Mouse (Mus musculus): ENCODE data around the gene Neo1. TPM values are rescaled to one million over a fixed set of nuclear protein-coding genes. Genes with fewer than 3 reads are reported as not detected.

Gene Neo1
- total and polyA plus RNA-seq, 3 experiments: 0.30 to 1.7 TPM; not detected in 1

- no peak for DNase-seq (ENCODE audit: low spot score)
- TF ChIP-seq GATA2 (IDR thresholded peaks at IDR 0.05; ENCODE audit: borderline replicate concordance, low read depth, low read length) (no peak), CTCF (IDR thresholded peaks at IDR 0.05; ENCODE audit: low read depth, low read length) (no peak), POLR2AphosphoS5 (IDR thresholded peaks at IDR 0.05; ENCODE audit: insufficient replicate concordance, low read depth, low read length) (no peak), GATA1 (IDR thresholded peaks at IDR 0.05; ENCODE audit: borderline replicate concordance, low read length) (no peak), TAL1 (conservative IDR thresholded peaks at IDR 0.05; ENCODE audit: low read depth, low read length) (no peak)
- no peaks in the 10 kb centered on the region for H3K4me1 ChIP-seq (ENCODE audit: insufficient read depth, low read depth, low read length)
- H3K27me3 ChIP-seq (ENCODE audit: insufficient read depth, low read length): peaks cover 6% of the 10 kb centered on the region
- H3K9me3 ChIP-seq (replicated peaks): no peaks in the 10 kb centered on the region
- H3K4me3 ChIP-seq (ENCODE audit: low read depth, low read length): no peak overlapping the region
- H3K36me3 ChIP-seq (replicated peaks): no peaks in the 10 kb centered on the region
- ATAC-seq (ENCODE audit: extremely low read depth, insufficient number of reproducible peaks, low FRiP score, poor library complexity, severe bottlenecking): no peak
Observed at GRCm38 (mm10) chr9:58891840-58892640, 144.2 kb downstream of the Neo1 start.

- H3K9me3 ChIP-seq (replicated peaks): no peaks in the 10 kb centered on the region
- H3K4me3 ChIP-seq (ENCODE audit: low read depth, low read length): no peak overlapping the region
- TF ChIP-seq GATA2 (IDR thresholded peaks at IDR 0.05; ENCODE audit: borderline replicate concordance, low read depth, low read length) (no peak), POLR2AphosphoS5 (IDR thresholded peaks at IDR 0.05; ENCODE audit: insufficient replicate concordance, low read depth, low read length) (no peak), CTCF (IDR thresholded peaks at IDR 0.05; ENCODE audit: low read depth, low read length) (no peak), TAL1 (conservative IDR thresholded peaks at IDR 0.05; ENCODE audit: low read depth, low read length) (no peak), GATA1 (IDR thresholded peaks at IDR 0.05; ENCODE audit: borderline replicate concordance, low read length) (no peak)
- ATAC-seq (ENCODE audit: extremely low read depth, insufficient number of reproducible peaks, low FRiP score, poor library complexity, severe bottlenecking) (no peak), DNase-seq (ENCODE audit: low spot score) (no peak)
- peaks cover 6% of the 10 kb centered on the region for H3K27me3 ChIP-seq (ENCODE audit: insufficient read depth, low read length)
- no peaks in the 10 kb centered on the region for H3K4me1 ChIP-seq (ENCODE audit: insufficient read depth, low read depth, low read length)
- H3K36me3 ChIP-seq (replicated peaks): no peaks in the 10 kb centered on the region
Observed at GRCm38 (mm10) chr9:58890893-58891292, 145.3 kb downstream of the Neo1 start.

DNA sequence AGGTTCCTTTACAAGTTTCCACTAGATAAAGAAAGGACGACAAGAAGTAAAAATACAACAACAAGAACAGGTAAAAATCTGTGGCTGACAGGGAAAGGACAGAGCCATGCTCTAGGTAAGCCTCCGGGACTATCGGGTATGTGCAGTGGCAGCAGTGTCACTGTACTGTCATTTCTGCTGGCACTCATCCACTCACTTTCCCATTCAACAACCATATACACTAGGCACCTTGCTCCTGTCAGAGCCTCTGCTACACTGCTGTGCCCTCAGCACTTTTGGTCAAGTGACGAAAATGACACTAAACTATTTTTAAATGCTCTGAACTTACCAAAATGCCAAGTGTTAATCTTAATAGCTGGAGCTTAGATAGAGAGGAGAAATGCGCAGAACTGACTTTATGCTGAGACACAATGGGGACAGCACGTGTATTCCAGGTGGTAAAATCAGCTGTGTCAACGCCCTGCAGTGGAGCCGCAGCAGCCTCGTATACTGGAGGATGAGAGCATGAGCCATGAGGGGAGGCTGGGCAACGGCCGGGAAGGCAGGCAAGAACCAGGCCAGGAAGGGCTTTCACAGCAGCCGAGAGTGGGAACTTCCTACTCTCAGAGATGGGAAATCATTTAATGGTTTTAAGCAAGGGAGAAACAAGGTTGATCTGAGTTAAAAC lies 146.3 kb downstream of the Neo1 start:
- no peak for DNase-seq (ENCODE audit: low spot score)
- no peak for TF ChIP-seq TAL1 (conservative IDR thresholded peaks at IDR 0.05; ENCODE audit: low read depth, low read length)
- no peak for TF ChIP-seq CTCF (IDR thresholded peaks at IDR 0.05; ENCODE audit: low read depth, low read length)
- no peak for TF ChIP-seq GATA1 (IDR thresholded peaks at IDR 0.05; ENCODE audit: borderline replicate concordance, low read length)
- TF ChIP-seq GATA2 (IDR thresholded peaks at IDR 0.05; ENCODE audit: borderline replicate concordance, low read depth, low read length): no peak
- TF ChIP-seq POLR2AphosphoS5 (IDR thresholded peaks at IDR 0.05; ENCODE audit: insufficient replicate concordance, low read depth, low read length): no peak
- no peaks in the 10 kb centered on the region for H3K36me3 ChIP-seq (replicated peaks)
- no peaks in the 10 kb centered on the region for H3K4me1 ChIP-seq (ENCODE audit: insufficient read depth, low read depth, low read length)
- no peak overlapping the region for H3K4me3 ChIP-seq (ENCODE audit: low read depth, low read length)
- ATAC-seq (ENCODE audit: extremely low read depth, insufficient number of reproducible peaks, low FRiP score, poor library complexity, severe bottlenecking): no peak
- H3K27me3 ChIP-seq (ENCODE audit: insufficient read depth, low read length): peaks cover 6% of the 10 kb centered on the region
- no peaks in the 10 kb centered on the region for H3K9me3 ChIP-seq (replicated peaks)

DNA sequence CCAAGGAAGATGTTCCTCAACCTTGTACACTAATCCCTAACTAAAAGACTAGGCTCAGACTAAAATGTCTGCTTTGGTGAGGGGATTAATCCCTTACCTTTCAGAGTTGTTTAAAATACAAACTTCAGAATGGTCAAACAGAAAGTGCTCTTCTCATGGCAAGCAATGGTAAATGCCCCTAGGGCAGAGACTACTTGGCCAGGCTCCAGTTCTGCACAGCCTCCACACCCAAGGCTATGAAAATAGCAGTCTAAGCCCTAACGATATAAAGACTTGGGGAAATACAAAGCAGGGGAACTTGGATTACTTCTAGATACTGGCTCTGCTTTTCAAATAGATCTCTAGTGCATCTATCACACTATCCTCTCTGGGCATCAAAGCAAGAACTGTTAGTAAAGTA lies 153.6 kb downstream of the Neo1 start:
- no peaks in the 10 kb centered on the region for H3K9me3 ChIP-seq (replicated peaks)
- ATAC-seq (ENCODE audit: extremely low read depth, insufficient number of reproducible peaks, low FRiP score, poor library complexity, severe bottlenecking) (no peak), DNase-seq (ENCODE audit: low spot score) (no peak)
- H3K27me3 ChIP-seq (ENCODE audit: insufficient read depth, low read length): peaks cover 12% of the 10 kb centered on the region
- no peaks in the 10 kb centered on the region for H3K36me3 ChIP-seq (replicated peaks)
- no peak overlapping the region for H3K4me3 ChIP-seq (ENCODE audit: low read depth, low read length)
- TF ChIP-seq GATA1 (IDR thresholded peaks at IDR 0.05; ENCODE audit: borderline replicate concordance, low read length) (no peak), CTCF (IDR thresholded peaks at IDR 0.05; ENCODE audit: low read depth, low read length) (no peak), POLR2AphosphoS5 (IDR thresholded peaks at IDR 0.05; ENCODE audit: insufficient replicate concordance, low read depth, low read length) (no peak), TAL1 (conservative IDR thresholded peaks at IDR 0.05; ENCODE audit: low read depth, low read length) (no peak), GATA2 (IDR thresholded peaks at IDR 0.05; ENCODE audit: borderline replicate concordance, low read depth, low read length) (no peak)
- no peaks in the 10 kb centered on the region for H3K4me1 ChIP-seq (ENCODE audit: insufficient read depth, low read depth, low read length)

DNA sequence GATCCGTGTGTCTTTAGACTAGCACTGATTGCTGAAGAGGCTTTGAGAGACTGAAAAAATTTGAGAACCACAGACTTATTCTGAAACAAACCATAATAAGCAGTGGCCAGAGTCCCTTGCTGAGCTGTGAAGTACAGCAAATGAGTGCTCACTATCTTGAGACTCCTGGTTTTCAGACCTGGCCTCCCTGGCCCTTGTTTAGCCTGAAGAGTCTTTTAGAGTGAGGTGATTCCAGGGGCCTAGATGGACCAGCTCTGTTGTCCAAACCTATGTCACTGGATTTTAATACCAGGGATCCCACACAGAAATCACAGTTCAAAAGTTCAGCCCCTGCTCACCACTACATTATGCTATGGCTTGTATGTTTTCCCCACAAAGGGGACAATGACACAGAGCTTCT lies 156.4 kb downstream of the Neo1 start:
- Histone ChIP-seq H3K4me1 (ENCODE audit: insufficient read depth, low read depth, low read length) (no peaks in the 10 kb centered on the region), H3K27me3 (ENCODE audit: insufficient read depth, low read length) (peaks cover 18% of the 10 kb centered on the region), H3K36me3 (replicated peaks) (no peaks in the 10 kb centered on the region), H3K9me3 (replicated peaks) (no peaks in the 10 kb centered on the region), H3K4me3 (ENCODE audit: low read depth, low read length) (no peak overlapping the region)
- no peak for ATAC-seq (ENCODE audit: extremely low read depth, insufficient number of reproducible peaks, low FRiP score, poor library complexity, severe bottlenecking)
- no peak for DNase-seq (ENCODE audit: low spot score)
- TF ChIP-seq POLR2AphosphoS5 (IDR thresholded peaks at IDR 0.05; ENCODE audit: insufficient replicate concordance, low read depth, low read length) (no peak), CTCF (IDR thresholded peaks at IDR 0.05; ENCODE audit: low read depth, low read length) (no peak), TAL1 (conservative IDR thresholded peaks at IDR 0.05; ENCODE audit: low read depth, low read length) (no peak), GATA1 (IDR thresholded peaks at IDR 0.05; ENCODE audit: borderline replicate concordance, low read length) (no peak), GATA2 (IDR thresholded peaks at IDR 0.05; ENCODE audit: borderline replicate concordance, low read depth, low read length) (no peak)

DNA sequence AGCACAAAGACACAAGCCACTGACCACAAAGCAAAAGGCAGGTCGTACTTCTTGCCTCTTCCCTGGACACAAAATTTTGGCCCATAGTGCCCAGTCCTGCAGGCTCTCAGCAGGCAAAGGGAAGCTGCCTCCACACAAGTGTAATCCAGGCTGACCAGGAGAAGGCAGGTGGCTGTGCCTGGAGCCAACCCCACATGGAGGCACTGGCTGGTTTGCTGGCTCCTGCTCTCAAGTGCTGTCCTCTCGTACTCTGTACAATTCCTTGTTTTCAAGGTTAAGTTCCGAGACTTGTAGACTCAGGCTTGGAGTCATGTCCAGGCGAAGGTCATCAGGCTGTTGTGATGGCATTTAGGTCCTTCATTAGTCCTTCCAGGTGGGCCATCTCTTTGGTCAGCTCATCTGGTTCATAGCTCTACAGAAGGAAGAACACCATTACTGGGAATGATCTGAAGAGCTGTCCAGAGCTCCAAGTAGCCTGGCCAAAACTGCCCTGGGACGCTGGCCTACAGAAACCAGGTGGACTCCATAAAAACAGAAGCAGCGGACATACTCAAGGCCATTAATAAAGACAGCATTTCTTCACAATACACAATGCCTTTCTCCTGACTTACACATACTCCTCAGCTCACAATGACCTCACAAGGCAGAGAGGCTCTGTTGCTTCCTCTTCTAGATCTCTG lies 159.2 kb downstream of the Neo1 start:
- ATAC-seq (ENCODE audit: extremely low read depth, insufficient number of reproducible peaks, low FRiP score, poor library complexity, severe bottlenecking) (no peak), DNase-seq (ENCODE audit: low spot score) (no peak)
- Histone ChIP-seq H3K9me3 (replicated peaks) (no peaks in the 10 kb centered on the region), H3K27me3 (ENCODE audit: insufficient read depth, low read length) (peaks cover 22% of the 10 kb centered on the region), H3K4me3 (ENCODE audit: low read depth, low read length) (no peak overlapping the region), H3K36me3 (replicated peaks) (no peaks in the 10 kb centered on the region), H3K4me1 (ENCODE audit: insufficient read depth, low read depth, low read length) (no peaks in the 10 kb centered on the region)
- TF ChIP-seq POLR2AphosphoS5 (IDR thresholded peaks at IDR 0.05; ENCODE audit: insufficient replicate concordance, low read depth, low read length): no peak
